Mouse (Mus musculus) retina, adult 2 months (tissue): ENCODE measurements around the gene Smarcal1.

Experiments
- DNase-seq: peaks from one replicate; pipeline ENCODE4 v3.0.0-alpha.2; 2012; ENCODE audit warnings: low read depth, low spot score

The Smarcal1 gene

DNA sequence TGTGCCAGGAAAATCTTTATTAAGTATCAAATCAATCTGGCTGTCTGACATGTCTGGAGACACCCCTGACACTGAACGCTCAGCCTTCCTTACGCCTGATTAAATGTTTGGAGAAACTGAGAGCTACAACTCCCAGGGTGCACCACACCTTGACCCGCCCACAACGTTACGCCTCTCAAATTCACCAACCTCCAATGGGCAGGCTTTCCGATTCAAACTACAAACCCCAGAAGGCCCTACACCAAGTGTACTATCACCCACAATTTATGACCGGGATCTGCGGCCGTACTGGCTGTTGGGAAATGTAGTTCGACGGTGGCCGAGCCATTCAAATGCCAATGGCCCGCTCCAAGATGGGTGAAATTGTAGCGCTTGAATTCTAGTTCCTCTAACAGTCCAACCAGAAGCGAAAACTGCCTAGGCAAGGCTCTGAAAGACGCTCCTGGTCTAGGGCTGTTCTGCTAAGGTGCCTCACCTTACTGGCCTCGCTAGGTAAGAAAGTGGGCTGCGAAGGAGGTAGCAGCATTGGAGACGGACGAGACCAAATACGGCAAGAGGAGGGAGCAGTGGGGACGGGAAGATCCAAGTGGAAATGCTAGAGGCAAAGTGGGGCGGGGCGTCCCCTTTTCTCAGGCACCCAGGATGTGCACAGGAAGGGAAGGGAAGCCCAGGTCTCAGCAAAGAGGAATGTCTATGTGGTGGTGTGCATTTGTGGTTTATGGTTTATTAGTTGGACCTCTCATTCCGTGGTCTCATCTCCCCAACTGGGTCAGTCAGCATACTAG is at the start of gene Smarcal1:
TSS of gene Smarcal1 (plus strand) at position 305 of the 785 bp plus-strand sequence.
- DNase-seq: peak; percentile 95

DNA sequence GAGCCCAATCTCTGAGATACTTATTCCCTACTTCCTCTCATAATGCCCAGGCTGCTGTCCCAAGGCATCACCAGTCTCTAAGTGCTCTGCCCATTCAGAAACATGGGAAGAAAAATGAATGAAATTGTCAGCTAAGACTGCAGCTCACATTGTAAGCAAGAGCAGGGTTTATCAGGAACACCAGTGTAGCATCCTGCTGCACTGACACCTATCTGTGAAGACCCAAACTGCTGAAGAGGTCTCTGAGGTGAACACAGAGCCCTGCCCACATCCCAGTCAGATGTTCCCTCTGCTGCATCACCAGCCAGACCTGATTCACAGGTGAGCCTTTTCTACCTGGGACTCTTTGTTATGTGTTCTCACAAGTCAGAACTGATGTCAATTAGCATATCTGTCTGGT is 49.6 kb upstream of the Smarcal1 start:
- DNase-seq: no peak

DNA sequence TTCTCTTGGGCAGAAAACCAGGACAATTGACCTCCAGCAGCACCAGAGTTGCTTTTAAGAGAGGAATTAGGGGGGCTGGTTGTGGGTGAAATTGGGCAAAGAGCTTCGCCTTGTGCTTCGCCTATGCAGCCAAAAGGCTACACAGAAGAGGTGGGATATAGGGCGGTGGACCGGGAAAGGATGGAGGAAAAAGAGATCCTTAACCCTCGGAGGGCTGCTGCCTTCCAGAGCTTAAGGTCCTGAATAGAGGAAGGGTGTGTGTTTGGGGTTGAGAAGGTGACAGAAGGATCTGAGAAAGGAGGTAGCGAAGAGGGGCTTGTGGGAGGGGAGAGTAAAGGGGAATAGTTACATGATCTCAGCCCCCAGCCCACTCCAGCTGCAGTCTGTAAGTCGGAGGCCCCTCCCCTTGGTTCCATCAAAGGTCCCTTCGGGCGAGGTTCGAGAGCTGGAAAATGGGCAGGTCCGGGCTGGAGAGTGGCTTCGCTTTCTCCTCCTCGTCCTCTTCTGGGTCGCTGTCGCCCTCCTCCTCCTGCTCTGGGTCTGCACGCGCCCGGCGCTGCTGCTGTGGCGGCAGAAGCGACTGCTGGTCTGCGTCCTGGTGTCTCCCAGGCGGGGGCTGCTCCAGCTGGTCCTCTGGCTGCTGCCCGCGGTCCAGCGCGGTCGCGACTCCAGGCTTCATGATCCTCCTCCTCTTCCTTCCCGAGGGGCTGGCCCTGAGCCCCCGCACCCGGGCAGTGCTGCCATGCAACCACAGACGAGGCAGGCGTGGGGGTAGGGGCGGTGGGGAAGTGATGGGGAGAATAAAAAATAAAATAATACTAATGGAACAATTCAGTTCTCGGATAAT is 47.1 kb upstream of the Smarcal1 start:
- DNase-seq: no peak

DNA sequence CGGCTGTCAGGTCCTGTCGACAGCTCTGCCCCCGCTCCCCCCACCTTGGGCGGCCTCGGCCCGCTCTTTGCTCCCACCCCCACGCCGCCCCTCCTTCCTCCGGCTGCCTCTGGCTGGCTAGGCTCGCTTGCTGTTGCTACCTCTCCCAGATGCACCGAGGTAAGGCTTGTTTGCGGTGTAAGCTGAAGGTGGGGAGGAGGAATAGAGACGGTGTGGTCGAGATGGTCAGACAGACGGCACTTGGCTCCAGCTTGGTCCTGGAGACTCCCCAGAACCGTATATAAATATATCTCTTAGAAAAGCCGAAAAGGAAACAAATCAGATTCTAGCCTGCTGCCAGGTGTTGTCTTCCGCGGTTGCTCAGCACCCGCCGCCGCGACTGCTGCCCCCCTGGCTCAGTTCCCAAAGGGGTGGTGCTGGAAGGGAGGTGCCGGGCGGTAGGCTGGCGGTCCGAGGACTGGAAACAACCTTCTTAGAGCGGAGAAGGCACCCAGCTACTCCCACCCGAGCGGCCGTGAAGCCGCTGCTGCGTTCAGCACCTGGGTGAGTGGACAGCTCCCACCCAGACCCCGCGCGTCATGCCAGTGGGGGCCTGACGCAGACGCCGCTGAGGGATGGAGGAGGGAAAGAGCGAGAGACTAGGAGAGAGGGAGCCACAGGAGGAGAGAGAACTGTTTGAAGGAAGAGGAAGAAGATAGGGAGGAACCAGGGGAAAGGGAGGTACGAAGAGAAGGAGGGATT is 46.3 kb upstream of the Smarcal1 start, which contains the start of gene March4:
TSS of gene March4 (minus strand) at position 320 of the 741 bp plus-strand sequence.
- DNase-seq: no peak

DNA sequence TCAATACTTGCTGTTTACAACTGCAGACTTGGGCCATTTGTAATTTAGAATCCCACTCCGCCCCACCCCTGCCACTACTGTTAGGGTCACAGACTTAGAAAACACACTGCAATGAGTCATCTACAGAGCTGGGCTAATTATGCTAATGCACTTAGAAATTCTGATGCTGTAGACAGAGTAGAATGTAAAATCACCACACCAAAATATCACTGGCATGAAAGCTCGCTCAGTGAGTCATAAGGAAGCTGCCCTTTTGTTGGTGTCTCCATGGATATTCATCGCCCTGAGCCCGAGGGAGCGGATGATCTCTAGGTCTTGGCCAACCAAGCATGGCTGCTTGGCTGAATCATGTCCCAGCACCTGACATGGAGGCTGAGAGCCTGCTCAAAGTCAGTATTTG is 44.8 kb upstream of the Smarcal1 start:
- no peak for DNase-seq

DNA sequence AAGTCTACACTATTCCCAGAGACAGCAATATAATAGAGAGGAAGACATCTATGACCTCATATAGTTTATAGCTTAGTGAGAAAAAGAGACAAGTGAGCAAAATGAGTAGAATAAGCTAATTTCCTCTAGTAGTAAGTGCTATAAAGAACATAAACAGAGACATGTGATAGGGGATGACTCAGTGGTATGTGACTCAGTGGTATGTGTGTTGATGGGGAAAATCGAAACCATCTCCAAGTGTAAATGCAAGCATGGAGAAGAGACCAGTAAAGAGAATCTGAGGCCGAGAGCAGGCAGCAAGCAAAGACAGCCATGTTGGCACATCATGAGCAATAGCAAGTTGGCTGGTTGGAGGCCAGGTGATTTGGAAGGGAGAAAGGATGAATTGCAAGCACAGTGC is 32.7 kb upstream of the Smarcal1 start:
- no peak for DNase-seq

DNA sequence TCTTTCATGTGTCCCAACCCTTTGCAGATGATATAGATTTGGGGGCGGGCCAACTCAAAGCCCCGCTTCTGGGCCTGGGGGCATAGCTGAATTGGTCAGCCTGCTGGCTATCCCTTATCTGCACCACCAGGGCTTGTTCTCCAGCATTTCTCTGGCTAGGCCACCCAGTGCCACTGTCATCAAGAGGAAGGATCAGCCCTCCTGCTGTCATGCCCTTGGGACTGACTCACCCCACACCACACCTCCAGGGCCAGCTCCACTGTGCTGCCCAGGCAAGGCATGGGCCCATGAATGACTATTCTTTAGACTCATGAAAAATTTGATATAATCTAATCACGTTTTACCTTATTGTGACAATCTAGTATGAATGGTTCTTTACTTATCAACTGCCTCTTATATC is 26.6 kb upstream of the Smarcal1 start:
- no peak for DNase-seq

DNA sequence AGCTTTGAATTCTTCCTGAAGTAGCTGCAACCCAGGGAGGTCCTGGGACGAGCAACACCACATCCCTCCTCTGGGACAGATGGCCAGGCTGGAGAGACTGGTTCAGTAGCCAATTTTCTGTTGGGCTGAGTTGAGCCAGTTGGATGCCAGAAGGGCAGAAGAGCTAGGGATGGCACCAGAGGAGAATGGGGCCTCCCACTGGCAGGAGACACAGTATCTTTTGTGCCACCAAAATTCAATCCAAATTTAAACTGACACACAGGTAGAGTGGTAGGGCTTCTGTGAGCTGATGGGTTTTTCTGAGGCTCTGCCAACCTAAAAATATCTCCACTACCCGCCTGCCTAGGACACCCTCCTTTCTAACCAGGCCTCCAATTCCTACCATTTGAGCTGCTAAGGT is 24.4 kb upstream of the Smarcal1 start:
- DNase-seq: no peak

DNA sequence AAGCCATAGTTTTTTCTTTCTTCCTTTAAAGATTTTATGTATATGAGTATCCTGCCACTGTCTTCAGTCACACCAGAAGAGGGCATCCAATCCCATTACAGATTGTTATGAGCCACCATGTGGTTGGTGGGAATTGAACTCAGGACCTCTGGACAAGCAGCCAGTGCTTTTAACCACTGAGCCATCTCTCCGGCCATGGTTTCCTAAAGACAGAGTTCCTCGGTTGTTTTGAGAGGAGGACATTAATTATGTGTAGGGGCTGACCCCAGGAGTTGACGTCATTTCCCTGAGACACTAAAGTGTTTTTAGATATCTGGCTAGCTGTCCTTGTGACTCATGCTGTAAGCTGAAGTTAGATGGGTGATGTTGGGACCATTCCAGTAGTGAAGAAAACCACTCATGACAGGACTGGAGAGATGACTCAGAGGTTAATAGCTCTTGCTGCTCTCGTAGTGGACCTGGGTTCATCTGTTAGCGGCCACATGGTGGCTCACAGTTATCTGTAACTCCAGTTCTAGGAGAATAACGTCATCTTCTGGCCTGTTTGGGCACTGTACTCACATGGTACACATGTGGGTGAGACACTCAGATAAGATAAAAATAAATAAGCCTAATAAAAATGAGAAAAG is 18.6 kb upstream of the Smarcal1 start:
- no peak for DNase-seq

DNA sequence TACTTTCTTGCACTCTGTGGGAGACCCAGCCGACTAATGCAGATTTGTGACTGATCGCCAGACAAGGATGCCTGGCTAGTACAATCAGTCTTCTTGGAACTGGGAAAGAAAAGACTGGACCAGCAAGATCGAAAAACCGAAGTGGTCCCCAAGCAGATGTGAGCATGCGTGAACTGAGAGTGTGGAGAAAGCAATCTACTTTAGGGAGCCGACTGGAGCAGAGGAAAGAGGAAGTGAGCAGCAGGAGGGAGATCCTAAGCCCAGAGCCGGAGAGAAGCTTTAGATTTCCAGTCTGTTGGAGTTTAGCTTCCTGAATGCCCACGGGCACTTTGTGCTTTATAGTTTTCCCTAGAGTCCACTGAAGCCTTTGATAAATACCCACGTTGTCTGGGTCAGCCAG is 16.0 kb upstream of the Smarcal1 start:
- DNase-seq: no peak

DNA sequence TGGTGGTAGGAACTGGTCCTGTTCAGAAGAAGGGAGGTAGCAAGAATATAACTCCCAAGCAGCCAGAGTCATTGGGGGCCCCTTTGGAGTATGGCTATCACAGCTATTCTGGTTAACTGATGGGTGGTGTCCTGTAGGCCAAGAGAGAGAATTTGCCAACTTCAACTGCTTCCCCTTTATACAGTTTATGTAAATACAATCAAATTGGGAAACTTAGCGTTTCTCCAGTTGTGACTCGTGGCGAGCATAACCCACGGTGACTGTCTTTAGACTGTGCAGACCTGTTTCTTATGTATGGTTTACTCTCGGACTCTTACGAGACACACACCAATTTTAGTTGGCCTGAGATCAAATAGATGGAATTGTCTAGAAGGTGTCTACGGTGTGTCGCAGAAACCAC is 14.3 kb upstream of the Smarcal1 start:
- DNase-seq: no peak

DNA sequence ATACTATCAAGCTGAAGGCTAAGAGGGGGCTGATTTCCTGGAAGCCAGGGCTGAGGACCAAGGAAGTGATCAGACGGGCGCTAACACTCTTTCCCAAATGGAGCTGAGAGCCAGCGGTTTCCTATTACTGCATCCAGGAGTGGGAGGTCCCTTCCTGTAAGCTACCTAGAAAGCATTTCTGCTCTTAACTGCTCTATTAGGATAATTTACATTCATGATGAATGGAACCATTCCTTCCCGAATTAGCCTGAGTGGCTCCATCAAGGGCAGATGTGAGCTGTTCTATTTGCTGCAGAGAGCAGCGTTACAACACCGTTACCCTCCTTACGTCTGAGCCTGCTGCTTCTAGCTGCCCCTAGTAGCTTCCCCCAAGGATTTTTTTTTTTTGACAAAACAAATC is 9.0 kb upstream of the Smarcal1 start:
- no peak for DNase-seq

DNA sequence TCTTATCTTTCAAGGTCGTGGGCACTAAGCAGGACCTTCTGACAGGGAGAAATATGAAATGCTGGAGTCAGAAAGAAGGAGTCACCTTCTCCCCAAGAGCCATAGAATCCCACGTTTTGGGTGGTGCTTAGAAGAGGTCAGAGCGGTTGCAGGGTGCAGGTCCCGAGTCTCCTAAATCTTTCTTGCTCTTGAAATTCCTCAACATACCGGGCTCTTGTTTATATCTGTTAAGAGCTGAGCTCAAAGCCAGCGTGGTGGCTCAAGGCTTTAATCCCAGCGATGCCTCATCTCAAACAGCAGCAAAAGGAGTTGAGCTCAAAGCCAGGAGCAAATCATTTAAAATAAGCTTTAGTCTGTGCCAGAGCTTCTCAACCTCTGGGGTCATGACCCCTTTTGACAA is 8.4 kb upstream of the Smarcal1 start:
- DNase-seq: no peak

DNA sequence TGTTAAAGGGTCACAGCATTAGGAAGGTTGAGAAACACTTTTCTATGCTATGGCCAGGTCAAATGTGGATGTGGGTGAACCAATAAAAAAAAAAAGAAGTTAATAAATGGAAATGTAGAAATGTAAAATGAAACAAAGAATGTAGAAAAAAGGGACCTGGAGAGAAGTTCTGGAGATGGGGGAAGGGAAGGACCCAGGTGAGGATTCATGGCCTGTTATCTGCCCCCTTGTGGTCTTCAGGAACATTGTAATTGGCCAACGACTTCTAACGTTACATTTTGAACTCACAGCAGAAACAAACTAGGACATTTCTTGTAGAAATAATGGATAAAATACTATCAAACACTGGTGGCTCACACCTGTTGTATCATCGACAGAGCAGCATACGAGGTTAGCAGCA is 7.9 kb upstream of the Smarcal1 start:
- no peak for DNase-seq

DNA sequence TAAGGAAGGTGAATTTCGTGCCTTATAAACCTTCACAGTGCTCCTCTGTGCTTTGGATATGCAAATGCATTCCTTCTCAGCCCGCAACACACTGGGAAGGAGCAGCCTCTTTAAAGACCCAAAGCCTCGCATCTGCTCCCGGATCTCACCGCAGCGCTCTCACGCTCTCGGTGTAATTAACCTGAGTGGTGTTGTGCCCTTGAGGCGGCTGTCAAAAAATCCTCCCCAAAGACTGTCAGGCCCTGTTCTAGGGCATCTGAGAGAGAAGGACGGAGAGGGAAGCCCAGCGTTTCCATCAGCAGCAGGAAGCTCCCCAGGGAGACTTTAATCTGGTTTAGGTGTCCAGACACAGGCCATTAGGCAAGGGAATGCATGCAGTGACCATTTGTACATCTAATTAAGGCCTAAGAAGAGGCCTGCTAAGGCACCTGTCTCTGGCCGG is 5.5 kb upstream of the Smarcal1 start:
- no peak for DNase-seq

DNA sequence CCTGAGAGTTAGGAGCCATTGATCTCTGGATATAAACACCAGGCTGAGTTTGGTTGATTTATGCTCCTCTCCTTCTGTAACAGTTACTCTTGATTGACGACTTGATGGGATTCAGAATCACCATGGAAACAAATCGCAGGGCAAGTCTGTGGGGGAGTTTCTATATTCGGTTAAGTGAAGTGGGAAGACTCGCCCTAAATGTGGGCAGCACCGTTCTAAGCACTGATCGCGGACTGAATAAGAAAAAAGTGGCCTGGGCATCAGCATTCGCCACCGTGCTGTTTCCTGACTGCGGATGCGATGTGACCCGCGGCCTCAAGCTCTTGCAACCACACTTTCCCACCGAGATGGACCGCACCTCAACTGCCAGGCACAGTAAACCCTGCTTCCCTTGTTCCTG is 4.7 kb upstream of the Smarcal1 start:
- DNase-seq: no peak

DNA sequence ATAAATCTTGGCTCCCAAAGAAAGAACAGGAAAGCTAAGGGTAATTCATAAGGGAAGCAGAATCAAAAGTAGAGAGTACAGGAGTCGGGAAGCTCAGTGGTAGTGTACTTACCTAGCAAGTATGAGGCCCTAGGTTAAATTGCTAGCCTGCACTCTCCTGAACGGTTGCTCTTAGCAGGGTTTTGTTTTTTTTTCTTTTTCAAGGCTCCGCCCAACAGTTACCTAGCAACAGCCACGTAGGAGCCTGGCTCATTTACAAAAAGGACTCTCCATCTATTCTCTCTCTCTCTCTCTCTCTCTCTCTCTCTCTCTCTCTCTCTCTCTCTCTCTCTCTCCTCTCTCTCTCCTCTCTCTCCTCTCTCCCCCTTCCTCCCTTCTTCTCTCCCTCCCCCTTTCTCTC is 4.2 kb upstream of the Smarcal1 start:
- no peak for DNase-seq

DNA sequence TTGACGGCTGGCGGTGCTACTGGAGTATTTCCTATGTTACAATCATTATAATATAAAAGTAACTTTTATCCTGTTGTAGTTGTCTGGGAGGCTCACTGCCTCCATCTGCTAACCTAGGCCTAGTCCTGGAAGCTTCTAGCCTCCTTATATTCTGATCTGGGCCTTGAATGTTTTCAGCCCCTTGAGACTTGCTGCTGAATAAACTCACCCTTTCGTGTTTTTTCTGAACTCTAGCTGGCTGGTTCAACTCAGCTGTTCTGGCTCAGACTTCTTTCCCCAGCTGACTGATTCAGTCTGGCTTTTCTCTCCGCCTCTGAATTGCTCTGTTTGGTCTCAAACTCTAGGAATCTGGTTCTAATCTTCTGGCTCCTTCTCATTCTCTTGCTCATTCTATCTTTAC is 855 bp downstream of the Smarcal1 start:
- DNase-seq: no peak

DNA sequence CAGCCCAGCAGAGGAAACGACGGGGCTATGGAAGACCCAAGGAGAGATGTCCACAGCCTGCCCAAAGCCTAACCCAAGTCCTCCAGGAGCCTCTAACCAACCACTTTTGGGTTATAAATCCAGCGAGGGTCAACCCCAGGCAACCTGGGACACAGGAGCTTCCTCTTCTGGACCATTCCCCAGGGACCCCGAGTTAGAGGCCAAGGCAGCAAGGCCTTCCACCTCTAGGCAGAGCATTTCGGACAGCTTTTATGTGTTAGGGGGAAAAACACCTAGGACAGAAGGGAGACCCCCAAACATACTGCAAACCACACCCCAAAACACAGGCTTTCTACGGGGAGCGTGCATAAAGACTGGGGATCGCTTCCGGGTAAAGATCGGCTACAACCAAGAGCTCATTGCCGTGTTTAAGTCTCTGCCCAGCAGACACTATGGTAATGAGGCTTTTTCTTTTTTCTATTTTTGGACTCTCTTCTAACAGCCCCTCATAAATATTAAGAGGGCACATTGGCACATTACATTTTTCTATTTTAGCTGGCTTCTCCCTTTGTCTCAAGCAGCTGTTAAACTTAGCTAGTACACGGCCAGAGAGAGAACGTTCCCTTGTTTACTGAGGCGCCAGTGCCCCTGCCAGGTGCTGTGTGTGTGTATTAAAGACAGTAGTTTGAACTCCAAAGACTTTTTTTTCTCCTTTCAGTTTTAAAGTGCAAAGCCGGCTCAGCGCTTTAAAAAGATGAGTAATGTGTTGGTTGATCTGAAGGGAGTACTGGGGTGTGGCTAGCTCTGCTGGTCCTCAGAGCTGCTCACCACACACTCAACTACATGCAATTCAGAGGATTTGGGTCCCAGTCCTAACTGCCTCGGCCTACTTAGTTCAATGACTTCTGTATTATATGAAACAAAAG is 3.2 kb downstream of the Smarcal1 start:
- DNase-seq: no peak

DNA sequence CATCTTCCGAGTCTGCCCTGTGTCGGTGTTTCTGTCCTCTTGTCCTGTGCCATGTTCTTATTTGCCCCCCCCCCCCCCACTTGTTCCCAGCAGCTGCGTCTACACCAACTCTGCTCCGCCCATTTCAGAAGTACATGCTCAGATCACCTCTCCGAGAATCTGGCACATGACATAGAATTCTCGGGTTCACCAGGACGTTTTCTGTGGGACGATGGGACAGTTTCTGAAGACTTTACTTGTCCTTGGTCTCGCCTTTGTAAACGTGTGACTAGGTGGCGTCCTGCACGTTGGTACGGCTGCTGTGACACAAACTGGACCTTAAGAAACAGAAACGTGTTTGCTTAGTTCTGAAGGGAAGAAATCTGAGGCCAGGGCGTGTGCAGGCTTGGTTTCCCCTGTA is 4.5 kb downstream of the Smarcal1 start:
- no peak for DNase-seq

DNA sequence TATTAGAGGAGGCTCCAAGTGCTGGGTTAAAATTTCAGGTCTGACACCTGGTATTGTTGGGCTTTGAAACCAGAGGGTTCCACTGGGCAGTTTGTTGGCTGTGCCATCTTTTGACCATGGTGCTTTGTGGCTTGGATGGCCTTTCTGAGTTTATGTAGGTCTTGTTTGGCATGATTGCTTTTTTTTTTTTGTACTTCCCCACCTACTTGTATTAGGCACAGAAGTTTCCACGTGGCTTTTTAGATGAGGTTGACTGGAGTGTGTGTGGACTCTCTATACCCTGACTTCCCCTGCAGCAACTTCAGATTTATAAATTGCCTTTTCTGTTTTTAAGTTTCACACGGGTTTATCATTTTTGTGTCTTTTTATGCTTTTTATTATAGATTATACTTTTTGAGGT is 5.7 kb downstream of the Smarcal1 start:
- no peak for DNase-seq
